Mouse (Mus musculus): ENCODE measurements around the gene Klrb1c.
"Not testable (repeated sequence)": the region's sequence is repeated elsewhere in the genome, so short reads cannot be mapped to it uniquely, and the experiment has no call there.

The Klrb1c gene

GRCm38 (mm10) chr6:128754265-128754664 lies 34.8 kb downstream of the Klrb1c start:
- peak; percentile 36 to 40 for DNase-seq

GRCm38 (mm10) chr6:128753610-128754224 lies 35.3 kb downstream of the Klrb1c start:
- peak; percentile 60 to 65 for DNase-seq

- not testable (repeated sequence) for DNase-seq
Measured at GRCm38 (mm10) chr6:128747006-128747405, 42.0 kb downstream of the Klrb1c start.

- no peak for DNase-seq
Measured at GRCm38 (mm10) chr6:128737445-128737844, 51.6 kb downstream of the Klrb1c start.

- DNase-seq: peak; percentile 46 to 54
Measured at GRCm38 (mm10) chr6:128736100-128736499, 52.9 kb downstream of the Klrb1c start.

GRCm38 (mm10) chr6:128734896-128735295 lies 54.1 kb downstream of the Klrb1c start:
- DNase-seq: no peak

- DNase-seq: no peak
Measured at GRCm38 (mm10) chr6:128733908-128734679, 54.9 kb downstream of the Klrb1c start.

- DNase-seq: no peak
Measured at GRCm38 (mm10) chr6:128732032-128732431, 57.0 kb downstream of the Klrb1c start.
